Mouse (Mus musculus) lung, adult 2 months (tissue): ENCODE results near the gene Adamts17.

Experiments
- CTCF ChIP-seq: fragments of 200-500 bp; IDR thresholded peaks from 2 replicates; pipeline ENCODE4 v1.5.1; 2011; ENCODE audit warnings: mild to moderate bottlenecking, low read length, control low read depth; ENCODE audit not compliant: insufficient read depth
- POLR2A ChIP-seq: fragments of 200-500 bp; IDR thresholded peaks from 2 replicates; pipeline ENCODE4 v1.6.1; 2011; ENCODE audit warnings: low read depth, mild to moderate bottlenecking, control low read depth, low read length, borderline replicate concordance; ENCODE audit errors: extremely low read depth

- TF ChIP-seq POLR2A (no peak), CTCF (no peak)
Observed at GRCm38 (mm10) chr7:67173522-67174195, 334.1 kb downstream of the Adamts17 start.
